Mouse (Mus musculus) cerebellum, adult 9-10 months (tissue): ENCODE results near the gene Ncaph.
"Not testable (repeated sequence)": the region's sequence is repeated elsewhere in the genome, so short reads cannot be mapped to it uniquely, and the experiment has no call there.

ENCODE experiments used
- DNase-seq: peaks from one replicate; pipeline ENCODE4 v3.0.0; 2022

Gene Ncaph

DNA sequence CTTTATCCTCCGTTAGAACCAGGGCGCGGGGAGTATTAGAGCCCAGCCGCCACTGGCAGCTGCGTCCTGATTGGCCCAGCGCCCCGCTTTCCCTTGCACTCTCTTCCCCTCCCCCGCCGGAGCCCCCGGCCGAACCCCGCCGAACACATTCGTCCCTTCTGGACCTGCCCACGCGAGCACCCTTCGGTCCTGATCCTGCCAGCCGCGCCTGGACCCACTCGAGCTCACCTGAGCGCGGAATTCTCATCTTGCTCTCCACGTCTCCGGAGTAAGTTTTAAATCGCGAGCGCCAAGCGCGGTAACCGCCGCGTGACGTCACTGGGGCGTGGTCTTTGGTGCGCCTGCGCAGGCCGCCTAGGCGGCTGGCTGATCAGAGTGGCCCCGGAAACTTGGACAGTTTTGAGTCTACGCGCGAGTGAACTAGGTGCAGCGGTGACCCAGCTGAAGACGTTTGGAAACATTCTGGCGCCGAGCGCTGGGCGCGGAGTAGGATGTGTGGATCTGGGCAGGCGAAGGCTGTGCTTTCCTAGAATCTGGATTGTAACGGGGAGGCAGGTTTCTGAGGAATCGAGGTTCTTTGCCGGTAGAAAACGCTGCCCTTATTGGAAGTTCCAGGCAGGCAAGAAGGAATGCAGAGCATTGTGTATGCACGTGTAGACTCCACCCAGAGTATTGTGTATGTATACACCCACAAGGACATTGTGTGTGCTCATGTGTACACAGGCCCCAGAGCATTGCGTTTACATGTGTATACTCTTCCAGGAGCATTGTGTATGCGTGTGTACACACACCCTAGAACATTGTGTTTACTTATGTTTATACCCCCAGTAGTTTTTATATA, at the start of gene Ncaph:
TSS of gene Ncaph (minus strand) at position 334 of the 841 bp plus-strand sequence.
- DNase-seq: peak; percentile 87

GRCm38 (mm10) chr2:127182598-127183381, 49.0 kb upstream of the Ncaph start:
- DNase-seq: peak; percentile 91

DNA sequence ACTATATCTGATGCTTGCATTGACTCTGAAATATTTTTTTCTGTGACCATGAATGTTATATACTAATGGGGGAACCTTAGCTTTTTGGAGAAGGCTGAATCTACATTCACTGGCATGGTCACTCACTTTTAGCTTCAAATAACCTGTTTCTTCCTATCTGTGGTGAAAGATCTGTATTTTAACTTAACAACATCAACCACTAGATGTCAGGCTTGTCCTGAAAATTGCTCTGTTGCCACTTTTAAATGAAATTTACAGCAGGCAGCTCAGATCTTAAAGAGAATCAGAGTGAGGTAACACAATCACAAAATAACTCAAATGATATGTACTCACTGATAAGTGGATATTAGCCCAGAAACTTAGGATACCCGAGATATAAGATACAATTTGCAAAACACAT, 32.5 kb upstream of the Ncaph start:
- peak; percentile 68 for DNase-seq

DNA sequence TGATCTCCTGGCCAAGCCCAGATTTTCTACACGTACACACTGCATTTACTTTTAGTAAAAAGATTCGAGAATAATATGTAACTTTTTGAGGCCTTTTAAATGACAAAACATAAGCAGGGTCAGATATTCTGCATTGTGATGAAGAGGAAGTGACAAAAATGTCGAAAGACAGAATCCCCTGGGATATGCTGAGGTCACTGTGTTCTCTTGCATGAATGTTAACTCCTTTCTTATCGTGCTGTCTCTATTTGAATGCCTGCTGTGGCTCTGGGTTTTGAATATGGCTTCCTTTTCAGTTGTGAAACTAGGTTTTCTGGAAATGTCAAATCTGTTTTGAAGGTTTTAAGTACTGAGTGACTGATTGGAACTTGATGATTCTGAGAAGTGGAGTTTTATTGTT, 31.9 kb upstream of the Ncaph start:
- no peak for DNase-seq

GRCm38 (mm10) chr2:127145699-127146098, 11.9 kb upstream of the Ncaph start:
- no peak for DNase-seq

DNA sequence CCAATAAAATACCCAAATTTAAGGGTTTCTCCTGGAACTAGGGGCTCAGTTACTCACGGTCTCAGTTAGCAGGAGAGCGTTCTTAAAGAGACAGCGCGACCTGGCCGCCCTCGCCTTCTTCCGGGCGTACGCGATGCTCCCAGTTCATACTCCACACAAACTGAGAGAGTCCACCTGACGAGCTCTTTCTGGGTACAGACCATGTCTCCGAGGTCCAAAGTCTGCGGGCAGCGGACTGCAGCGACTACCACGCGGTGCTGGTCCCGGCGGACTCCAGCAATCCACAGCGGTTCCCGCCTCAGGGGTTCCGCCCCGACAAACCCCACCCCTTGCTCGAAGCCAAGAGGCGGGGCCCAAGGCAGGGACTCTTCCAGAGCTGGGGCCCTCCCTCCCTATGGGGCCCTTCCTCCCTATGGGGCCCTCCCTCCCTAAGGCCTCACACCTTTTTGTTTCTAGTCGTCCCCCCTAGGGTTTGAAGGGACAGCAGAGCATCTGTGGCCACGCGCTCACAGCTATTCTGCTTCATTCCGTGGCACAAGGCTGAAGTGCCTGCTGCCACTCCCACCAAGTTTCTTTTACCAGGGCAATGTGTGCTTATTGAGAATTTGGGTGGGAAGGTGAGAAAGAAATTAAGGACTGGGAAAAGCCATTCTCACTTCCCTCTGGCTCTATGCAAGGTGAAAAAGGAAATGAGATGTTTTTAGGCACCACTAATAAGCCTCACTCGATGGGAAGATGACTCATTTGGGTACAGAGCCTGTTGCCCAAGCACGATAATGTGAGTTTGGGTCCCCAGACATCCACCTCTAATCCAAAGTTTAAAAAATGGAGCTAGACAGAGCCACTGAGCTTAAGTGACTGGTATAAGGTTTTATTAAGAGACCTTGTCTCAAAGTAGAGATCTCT, 9.7 kb upstream of the Ncaph start, which contains the start of gene Itpripl1:
TSS of gene Itpripl1 (minus strand) at position 285 of the 906 bp plus-strand sequence.
- no peak for DNase-seq

DNA sequence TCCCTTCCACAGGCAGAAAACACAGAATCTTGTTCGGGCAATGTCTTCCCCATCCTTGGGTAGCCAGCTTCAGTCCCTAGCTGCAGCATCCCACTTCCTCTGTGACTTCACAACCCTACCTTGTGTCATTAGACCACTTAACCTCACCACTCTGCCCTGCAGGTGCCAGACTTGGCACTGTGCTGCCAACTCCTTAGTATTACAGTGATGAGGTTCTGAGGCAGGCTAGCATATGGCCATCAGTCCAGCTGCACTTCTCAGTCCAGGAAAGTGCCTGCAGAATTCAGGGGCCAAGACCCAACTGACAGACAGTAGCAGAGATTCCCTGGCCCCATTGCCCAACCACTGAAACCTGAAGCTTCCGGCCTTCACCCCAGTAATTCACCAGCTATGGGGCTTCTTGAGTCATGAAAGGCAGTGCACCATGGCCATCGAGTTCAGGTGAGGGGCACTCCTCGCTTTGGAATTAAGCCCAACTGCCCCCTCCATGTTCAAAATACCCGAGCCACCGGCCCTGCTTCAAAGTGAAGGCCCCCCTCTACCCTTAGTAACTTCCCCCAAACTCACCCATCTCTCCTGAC, 8.9 kb upstream of the Ncaph start:
- no peak for DNase-seq

DNA sequence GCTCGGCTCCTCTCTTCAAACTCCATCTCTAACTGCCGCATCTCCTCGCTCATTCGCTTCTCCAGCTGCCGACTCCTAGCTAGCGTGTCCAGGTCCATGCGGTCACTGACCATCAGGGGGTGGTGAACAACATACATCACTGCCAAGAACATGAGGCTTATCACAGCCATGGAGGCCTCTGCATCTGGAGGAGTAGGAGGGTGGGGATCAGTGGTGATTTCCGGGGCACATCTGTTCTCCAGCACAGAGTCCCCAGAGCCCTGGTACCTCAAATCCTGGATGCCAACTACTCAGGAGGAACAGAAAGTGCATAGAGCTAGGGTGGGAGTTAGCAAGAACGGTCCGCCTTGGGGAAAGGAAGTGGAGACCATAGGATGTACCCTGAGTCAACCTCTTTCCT, 8.3 kb upstream of the Ncaph start:
- DNase-seq: no peak

- DNase-seq: no peak
Measured at GRCm38 (mm10) chr2:127140011-127140410, 6.3 kb upstream of the Ncaph start.

DNA sequence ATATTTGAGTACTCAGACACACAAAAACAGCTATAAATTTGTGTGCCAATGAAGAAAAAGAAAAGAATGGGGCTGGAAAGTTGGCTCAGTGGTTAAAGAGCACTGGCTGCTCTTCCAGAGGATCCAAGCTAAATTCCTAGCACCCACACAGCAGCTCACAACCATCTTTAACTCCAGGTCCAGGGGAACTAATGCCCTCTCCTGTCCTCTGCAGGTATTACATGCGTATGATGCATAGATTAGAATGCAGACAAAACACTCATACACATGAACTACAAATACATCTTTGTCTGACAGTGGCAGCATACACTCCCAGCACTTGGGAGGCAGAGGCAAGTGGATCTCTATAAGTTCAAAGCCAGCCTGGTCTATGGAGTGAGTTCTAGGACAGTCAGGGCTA, 5.9 kb upstream of the Ncaph start:
- no peak for DNase-seq

DNA sequence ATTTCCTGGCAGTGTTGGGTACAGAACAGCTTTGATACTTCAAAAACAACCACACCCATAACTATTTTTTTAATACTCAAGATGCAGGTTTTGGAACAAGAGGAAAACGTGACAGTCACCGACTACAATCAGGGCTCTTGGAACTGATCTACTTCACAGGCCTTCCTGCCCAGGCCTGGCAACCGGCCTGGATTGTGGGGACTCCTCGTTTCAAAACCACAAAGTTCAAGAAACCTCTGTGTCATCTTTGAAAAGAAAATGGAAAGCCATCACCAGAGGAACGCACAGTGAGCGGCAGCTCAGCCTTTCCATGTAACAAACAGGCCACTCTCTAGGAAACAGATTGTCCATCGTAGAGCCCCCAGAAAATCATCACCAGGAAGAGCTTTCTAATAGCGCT, 5.3 kb upstream of the Ncaph start:
- no peak for DNase-seq

DNA sequence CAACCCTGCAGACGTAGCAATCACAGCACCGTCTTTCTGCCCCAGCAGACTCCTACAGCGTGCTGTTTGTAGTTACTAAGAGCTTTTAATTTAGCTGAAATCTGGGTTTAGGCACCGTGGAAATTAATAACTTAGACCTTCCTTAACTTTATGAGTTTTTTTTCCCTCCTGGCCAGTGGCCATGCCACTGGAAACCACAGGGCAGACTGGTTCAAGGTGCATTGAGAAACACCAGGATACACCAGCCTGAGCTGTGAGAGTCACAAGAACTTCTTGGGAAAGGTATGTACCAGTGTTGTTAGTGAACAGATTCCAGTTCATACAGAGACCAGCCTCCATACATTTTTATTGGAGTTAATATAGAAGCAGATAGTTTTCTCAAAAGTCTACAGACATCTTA, 4.7 kb upstream of the Ncaph start:
- no peak for DNase-seq

- DNase-seq: no peak
Measured at GRCm38 (mm10) chr2:127137838-127138420, 4.2 kb upstream of the Ncaph start.

DNA sequence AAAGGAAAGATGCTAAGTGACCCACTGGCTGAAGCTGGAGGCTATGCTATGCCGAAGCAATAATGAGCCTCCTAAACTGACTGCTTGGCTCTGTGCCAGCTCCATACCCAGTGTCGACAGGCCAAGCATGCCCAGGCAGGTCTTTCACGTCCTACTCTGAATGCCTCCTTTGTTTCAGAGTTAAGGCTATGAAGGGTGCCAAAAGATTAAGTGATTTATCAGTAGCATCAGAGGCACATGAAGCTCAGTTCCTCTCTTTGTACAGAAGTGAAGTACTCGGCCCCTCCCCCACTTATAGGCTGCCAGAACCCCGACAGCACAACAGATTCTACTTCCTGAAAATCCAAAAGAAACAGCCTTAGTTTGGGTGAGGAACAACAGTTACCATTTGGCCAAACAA, 3.2 kb upstream of the Ncaph start:
- no peak for DNase-seq

DNA sequence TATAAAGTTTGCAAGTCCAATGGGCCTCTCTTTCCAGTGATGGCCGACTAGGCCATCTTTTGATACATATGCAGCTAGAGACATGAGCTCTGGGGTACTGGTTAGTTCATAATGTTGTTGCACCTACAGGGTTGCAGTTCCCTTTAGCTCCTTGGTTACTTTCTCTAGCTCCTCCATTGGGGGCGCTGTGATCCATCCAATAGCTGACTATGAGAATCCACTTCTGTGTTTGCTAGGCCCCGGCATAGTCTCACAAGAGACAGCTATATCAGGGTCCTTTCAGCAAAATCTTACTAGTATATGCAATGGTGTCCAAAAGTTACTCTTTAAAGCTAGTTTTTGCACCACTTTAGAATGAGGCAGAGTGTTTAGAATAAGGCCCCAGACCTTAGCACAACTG, 1.5 kb upstream of the Ncaph start:
- DNase-seq: not testable (repeated sequence)

GRCm38 (mm10) chr2:127131353-127131752, 2.4 kb downstream of the Ncaph start:
- no peak for DNase-seq

DNA sequence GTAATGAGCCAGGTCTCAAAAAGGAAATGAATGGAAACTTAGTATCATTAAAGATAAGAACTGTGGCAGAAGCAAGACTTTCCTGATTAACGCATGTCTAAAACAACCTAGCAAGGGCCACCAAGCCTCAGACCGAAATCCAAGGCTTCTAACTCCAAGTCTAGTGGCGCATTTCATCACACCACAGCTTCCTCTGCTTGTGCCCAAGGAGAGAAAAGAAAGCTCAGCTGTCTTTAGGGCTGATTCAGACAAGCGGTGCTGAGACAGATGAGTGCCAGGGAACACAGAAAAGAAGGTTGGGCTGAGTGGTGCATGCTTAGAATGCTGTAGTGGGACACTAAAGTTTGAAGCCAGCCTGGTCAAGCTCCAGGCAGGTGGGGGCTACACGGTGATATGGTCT, 4.8 kb downstream of the Ncaph start:
- DNase-seq: no peak

DNA sequence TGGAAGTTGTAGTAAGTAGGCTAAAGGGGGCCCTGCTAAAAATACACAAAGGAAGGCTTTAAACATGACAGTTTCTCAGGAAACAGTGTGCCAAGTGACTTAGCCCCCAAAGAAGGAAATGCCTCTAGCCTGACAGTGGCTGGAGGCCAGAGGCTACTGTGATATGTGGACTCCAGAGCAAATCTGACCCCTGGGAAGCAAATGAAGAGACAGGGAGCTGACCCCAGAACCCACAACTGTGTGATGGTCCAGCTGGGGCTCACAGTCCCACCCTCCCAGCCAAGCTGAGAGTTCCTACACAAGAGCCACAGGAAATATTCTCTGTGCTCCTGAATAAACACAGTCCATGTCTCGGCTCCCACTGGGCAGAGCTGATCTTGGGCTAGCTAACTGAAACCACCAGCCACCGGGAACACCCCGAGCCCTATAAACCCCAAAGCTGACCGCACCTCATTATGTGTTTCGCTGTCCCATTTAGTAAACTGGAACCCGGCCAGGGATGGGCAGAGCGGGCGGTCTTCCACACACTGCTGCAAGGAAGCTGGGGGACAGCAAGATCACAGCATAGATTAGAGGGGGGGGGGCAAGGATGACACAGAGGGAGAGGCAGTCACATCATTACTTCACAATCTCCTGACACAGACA, 12.0 kb downstream of the Ncaph start:
- no peak for DNase-seq

- DNase-seq: no peak
Measured at GRCm38 (mm10) chr2:127108986-127109385, 24.8 kb downstream of the Ncaph start.

GRCm38 (mm10) chr2:127092000-127092399, 41.8 kb downstream of the Ncaph start:
- no peak for DNase-seq

GRCm38 (mm10) chr2:127090151-127090550, 43.6 kb downstream of the Ncaph start:
- not testable (repeated sequence) for DNase-seq

- no peak for DNase-seq
Measured at GRCm38 (mm10) chr2:127086235-127086634, 47.5 kb downstream of the Ncaph start.
